In genomic region chr4:128575811-128576210, GRCm38 (mm10) we compare ENCODE assay signal across 19 mouse cellular contexts. TPM values are rescaled to one million over a fixed set of nuclear protein-coding genes. Genes with fewer than 3 reads are reported as not detected.
DNase-seq lines count a peak whose midpoint lies in the region; TF ChIP-seq lines count a peak whose summit lies in the region.
"Had no signal": no experiment of that assay in that cellular context is flagged by ENCODE, and none has a peak within 500 bp of the region (broad histone marks: within the 10 kb centered on the region; RNA-seq: fewer than 3 reads in every experiment).

No protein-coding gene starts in this region.

- no peaks in the 10 kb centered on the region; the same call in 1 of the 2 replicates for H3K9me3 ChIP-seq in ES-Bruce4 (replicated peaks; ENCODE audit: control insufficient read depth, insufficient read depth, low read length, poor library complexity, severe bottlenecking)

- no peaks in the 10 kb centered on the region for H3K4me1 ChIP-seq in ES-Bruce4 (ENCODE audit: control insufficient read depth, insufficient read depth, low read length)
- H3K4me1 ChIP-seq: forebrain, embryonic 12.5 days; hindbrain, embryonic 10.5 days; midbrain, embryonic 10.5 days; neural tube, embryonic 15.5 days had no signal

- H3K27ac ChIP-seq in ES-Bruce4 (ENCODE audit: insufficient read depth, low read length) = peak overlapping the region; percentile 82
- H3K27ac ChIP-seq: forebrain, embryonic 12.5 days; hindbrain, embryonic 10.5 days; limb, embryonic 15.5 days; midbrain, embryonic 10.5 days; neural tube, embryonic 15.5 days had no signal

- no peak overlapping the region for H3K9ac ChIP-seq in ES-Bruce4 (ENCODE audit: low read depth, poor library complexity, severe bottlenecking)
- H3K9ac ChIP-seq: forebrain, embryonic 12.5 days; limb, embryonic 15.5 days; liver, postnatal 0 days; neural tube, embryonic 15.5 days had no signal

- intact Hi-C loops in left cerebral cortex, postnatal 4 days (cut with DNase I) = no loop called here

- no peaks in the 10 kb centered on the region for H3K36me3 ChIP-seq in ES-Bruce4 (ENCODE audit: control insufficient read depth, insufficient read depth, low read length, poor library complexity, severe bottlenecking)

- no peak for TF ChIP-seq CTCF in ES-Bruce4 (IDR thresholded peaks at IDR 0.05; ENCODE audit: low read depth, low read length)

- no peaks in the 10 kb centered on the region for H3K27me3 ChIP-seq in ES-Bruce4 (ENCODE audit: control insufficient read depth, insufficient read depth, low read length, poor library complexity, severe bottlenecking)
- H3K27me3 ChIP-seq: CH12.LX; forebrain, embryonic 12.5 days; limb, embryonic 15.5 days; neural tube, embryonic 15.5 days; Patski had no signal

- no peak overlapping the region for H3K4me3 ChIP-seq in ES-Bruce4 (ENCODE audit: low read depth, low read length)
- H3K4me3 ChIP-seq: forebrain, embryonic 12.5 days; hindbrain, embryonic 10.5 days; limb, embryonic 15.5 days; midbrain, embryonic 10.5 days; neural tube, embryonic 15.5 days had no signal

- no peak for TF ChIP-seq EP300 in ES-Bruce4 (IDR thresholded peaks at IDR 0.05; ENCODE audit: insufficient read depth, low read depth, low read length)

- no peak for TF ChIP-seq POLR2A in ES-Bruce4 (IDR thresholded peaks at IDR 0.05; ENCODE audit: insufficient read depth, low read length)

- DNase-seq in adipocyte (ENCODE audit: low spot score) = peak; percentile 3
- DNase-seq in kidney, postnatal 36 days = peak; percentile 26 to 49
- DNase-seq in lung, postnatal 36 days = peak; percentile 68
- no peak for DNase-seq in B cell, adult 2 months
- no peak for DNase-seq in left cerebral cortex, postnatal 4 days
- no peak for DNase-seq in adrenal gland, postnatal 10 days
- DNase-seq: cerebellum, adult 11 months; cerebellum, postnatal 25 days; liver, postnatal 0 days; right cerebral cortex, postnatal 14 days had no signal

RNA-seq across cellular contexts. Expression of gene Zscan20, which starts 34.1 kb away (rescaled TPM):
- 6.1 and 6.5 TPM in 2 replicates for polyA plus RNA-seq in ES-Bruce4 (2011; ENCODE audit: insufficient read depth, insufficient read length, low read depth, missing spikeins)
- total RNA-seq in left cerebral cortex, postnatal 4 days (2021) = 1 to 10 TPM; 7.5 to 9.5 TPM
- total RNA-seq in adrenal gland, postnatal 10 days (2021) = 1 to 10 TPM; 4.3 to 5.6 TPM

RNA-seq across cellular contexts. Expression of gene Tlr12, which starts 42.6 kb away (rescaled TPM):
- polyA plus RNA-seq in ES-Bruce4 (2011; ENCODE audit: insufficient read depth, insufficient read length, low read depth, missing spikeins) = not detected in 2 replicates
- 1 to 10 TPM; 1.2 to 1.4 TPM for total RNA-seq in left cerebral cortex, postnatal 4 days (2021)
- under 1 TPM; 0.63 to 0.76 TPM for total RNA-seq in adrenal gland, postnatal 10 days (2021)
- polyA plus RNA-seq: heart, embryonic 14.5 days; Patski had no signal

Comparison
In these comparisons a context has a peak if more than half of its experiments do, and no peak if none do; other contexts are left out.
1. DNase-seq: peak in adipocyte (single experiment), kidney, postnatal 36 days (2 of 2) and lung, postnatal 36 days (single experiment); none in B cell, adult 2 months (0 of 2), left cerebral cortex, postnatal 4 days (single experiment) and adrenal gland, postnatal 10 days (single experiment).